Mouse (Mus musculus) lung, postnatal 0 days (tissue): ENCODE data around the gene Ehd1. TPM values are rescaled to one million over a fixed set of nuclear protein-coding genes. Genes with fewer than 3 reads are reported as not detected.
"Not testable (repeated sequence)": the region's sequence is repeated elsewhere in the genome, so short reads cannot be mapped to it uniquely, and the experiment has no call there.

Source experiments
- ATAC-seq: fragments of 200-750 bp; cut with Nextera tagmentation; 2 replicates; pipeline ENCODE4 v1.8.0; 2017; ENCODE audit warnings: moderate library complexity
- DNase-seq: peaks from one replicate; pipeline ENCODE4 v3.0.0-alpha.2; 2016; ENCODE audit warnings: low spot score
- H3K27ac ChIP-seq: fragments of 300-500 bp; sonication (generic); 2 replicates; pipeline ENCODE4 v1.5.1; 2014; ENCODE audit warnings: antibody characterized with exemption, mild to moderate bottlenecking, low read length, mixed read lengths
- H3K27me3 ChIP-seq: fragments of 300-500 bp; sonication (generic); replicated peaks from 2 replicates; pipeline ENCODE4 v1.6.1; 2014; ENCODE audit warnings: low read length, mixed read lengths; ENCODE audit not compliant: insufficient read depth
- H3K36me3 ChIP-seq: fragments of 300-500 bp; sonication (generic); 2 replicates; pipeline ENCODE4 v1.6.1; 2014; ENCODE audit warnings: low read length, mixed read lengths; ENCODE audit not compliant: insufficient read depth
- H3K4me1 ChIP-seq: fragments of 300-500 bp; sonication (generic); 2 replicates; pipeline ENCODE4 v1.6.1; 2014; ENCODE audit warnings: antibody characterized with exemption, low read depth, low read length, mixed read lengths; ENCODE audit not compliant: insufficient read depth
- H3K4me2 ChIP-seq: fragments of 300-500 bp; sonication (generic); replicated peaks from 2 replicates; pipeline ENCODE4 v1.6.1; 2014; ENCODE audit warnings: low read depth, mild to moderate bottlenecking, low read length, moderate library complexity, mixed read lengths
- H3K4me3 ChIP-seq: fragments of 300-500 bp; sonication (generic); 2 replicates; pipeline ENCODE4 v1.5.1; 2014; ENCODE audit warnings: low read depth, low read length
- H3K9ac ChIP-seq: fragments of 300-500 bp; sonication (generic); replicated peaks from 2 replicates; pipeline ENCODE4 v1.6.1; 2014; ENCODE audit warnings: low read depth, mild to moderate bottlenecking
- H3K9me3 ChIP-seq: fragments of 300-500 bp; sonication (generic); 2 replicates; pipeline ENCODE4 v1.6.1; 2016; ENCODE audit warnings: low read length, mixed read lengths
- CTCF ChIP-seq: IDR thresholded peaks from 2 replicates; pipeline ENCODE4 v1.5.1; 2016; ENCODE audit warnings: antibody characterized with exemption, mild to moderate bottlenecking
- EP300 ChIP-seq: IDR thresholded peaks from 2 replicates; pipeline ENCODE4 v1.6.1; 2016; ENCODE audit warnings: antibody characterized with exemption, mild to moderate bottlenecking, control low read depth
- WGBS: fragments of 180-500 bp; shearing (Covaris S2); extraction: QIAGEN DNeasy Blood & Tissue Kit; methylation state at CpG from one replicate; pipeline ENCODE4 v1.1.7; 2014; 5-methylcytosine and 5-hydroxymethylcytosine counted together
- polyA plus RNA-seq: library from polyadenylated mRNA; unstranded; fragments of >200 nt; fragmentation: Nextera tagmentation; extraction: Ambion mirVana; gene quantifications from 2 replicates; pipeline ENCODE4 v1.2.1, GENCODE M21; 2015

The Ehd1 gene
- polyA plus RNA-seq, 1 experiment from 2014 or later, result 115 TPM

GRCm38 (mm10) chr19:6306137-6306551 lies 29.6 kb downstream of the Ehd1 start, which contains the start of gene Cdc42bpg:
Gene Cdc42bpg (plus strand): TSS chr19:6306456.
- ATAC-seq (peak; percentile 80), DNase-seq (peak; percentile 95)
- no peak for TF ChIP-seq EP300
- TF ChIP-seq CTCF, result no peak
- H3K36me3 ChIP-seq, result 0 out of 2 replicates have a peak, but pooled peaks cover 1% of the 10 kb centered on the region
- H3K4me3 ChIP-seq, result peak within 1 kb of the TSS; percentile 62
- no peaks in the 10 kb centered on the region for H3K9me3 ChIP-seq
- peak within 1 kb of the TSS; percentile 60 for H3K9ac ChIP-seq
- 2% methylated on average over 25 of the region's 38 CpGs for WGBS
- peak within 1 kb of the TSS; percentile 90 for H3K27ac ChIP-seq
- no peaks in the 10 kb centered on the region for H3K27me3 ChIP-seq
- H3K4me1 ChIP-seq, result peaks cover 13% of the 10 kb centered on the region
- H3K4me2 ChIP-seq, result peak within 1 kb of the TSS; percentile 80

DNA sequence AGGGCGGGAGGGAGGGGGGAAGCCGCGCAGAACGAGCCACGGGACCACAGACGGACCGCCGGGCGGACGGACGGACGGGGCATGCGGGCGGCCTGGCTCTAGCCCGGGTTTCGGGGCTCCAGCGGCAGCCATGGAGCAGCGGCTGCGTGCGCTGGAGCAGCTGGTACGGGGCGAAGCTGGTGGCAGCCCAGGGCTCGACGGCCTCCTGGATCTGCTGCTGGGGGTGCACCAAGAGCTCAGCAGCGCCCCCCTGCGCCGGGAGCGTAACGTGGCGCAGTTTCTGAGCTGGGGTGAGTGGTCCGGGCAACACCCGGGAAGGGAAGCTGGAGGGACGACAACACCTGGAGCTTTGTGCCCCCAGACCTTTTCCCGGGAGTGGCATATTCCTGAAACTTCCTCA lies 30.1 kb downstream of the Ehd1 start:
- H3K27me3 ChIP-seq, result no peaks in the 10 kb centered on the region
- peak; percentile 94 for DNase-seq
- peak overlapping the region; percentile 62 for H3K4me3 ChIP-seq
- H3K27ac ChIP-seq, result peak overlapping the region; percentile 90
- H3K9me3 ChIP-seq, result no peaks in the 10 kb centered on the region
- WGBS, result 1% methylated on average over 31 of the region's 34 CpGs
- H3K9ac ChIP-seq, result peak overlapping the region; percentile 60
- ATAC-seq, result peak; percentile 68
- peak; percentile 90 for TF ChIP-seq CTCF
- TF ChIP-seq EP300, result no peak
- 0 out of 2 replicates have a peak, but pooled peaks cover 4% of the 10 kb centered on the region for H3K36me3 ChIP-seq
- peak overlapping the region; percentile 80 for H3K4me2 ChIP-seq
- peaks cover 13% of the 10 kb centered on the region for H3K4me1 ChIP-seq

DNA sequence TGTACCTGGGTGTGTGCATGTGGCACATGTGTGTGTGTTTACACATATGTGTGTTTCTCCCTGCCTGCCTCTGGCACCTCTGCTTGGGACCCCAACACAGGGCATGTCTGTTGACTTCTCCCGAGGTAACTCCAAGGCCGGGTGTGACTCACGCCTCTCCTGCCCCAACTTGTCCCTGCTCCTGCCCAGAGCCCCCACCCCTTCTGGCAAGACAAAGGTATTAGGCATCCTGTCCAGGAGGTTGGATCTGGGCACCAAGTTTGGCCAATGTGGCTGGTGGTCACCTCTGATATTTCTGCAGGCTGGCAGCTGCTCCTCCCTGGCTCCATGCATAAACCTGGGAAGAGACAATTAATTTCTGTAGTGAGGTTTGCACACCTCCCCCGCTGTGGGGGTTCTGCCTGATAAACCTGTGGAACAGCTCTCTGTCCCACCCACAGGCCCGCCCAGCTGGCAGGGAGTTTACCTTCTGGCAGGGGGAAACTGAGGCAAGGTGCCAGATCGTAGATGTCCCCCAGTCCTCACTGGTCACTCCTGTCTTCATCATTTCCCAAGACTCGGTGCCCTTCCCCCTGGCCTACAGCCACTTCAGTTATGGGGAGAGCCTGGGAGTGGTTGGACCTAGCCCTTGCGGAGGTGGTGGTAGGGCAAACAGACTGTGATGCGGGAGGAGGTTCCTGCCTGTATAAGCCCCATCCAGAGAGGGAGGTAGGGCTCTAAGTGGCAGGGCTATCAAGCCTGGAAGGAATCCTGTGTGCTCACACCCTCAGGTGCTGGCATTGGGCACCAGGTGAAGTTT lies 31.4 kb downstream of the Ehd1 start:
- peaks cover 5% of the 10 kb centered on the region for H3K4me1 ChIP-seq
- H3K27me3 ChIP-seq, result no peaks in the 10 kb centered on the region
- peaks cover 6% of the 10 kb centered on the region; the same call in 1 of the 2 replicates for H3K36me3 ChIP-seq
- DNase-seq (peak; percentile 93), ATAC-seq (peak; percentile 76)
- H3K4me2 ChIP-seq, result peak overlapping the region; percentile 80
- H3K9ac ChIP-seq, result no peak overlapping the region
- H3K27ac ChIP-seq, result peak overlapping the region; percentile 90
- no peaks in the 10 kb centered on the region for H3K9me3 ChIP-seq
- WGBS, result 58% methylated on average over 9 of the region's 9 CpGs
- no peak for TF ChIP-seq CTCF
- TF ChIP-seq EP300, result peak; percentile 42; the same call in 1 of the 2 replicates
- peak overlapping the region; percentile 62; the same call in 1 of the 2 replicates for H3K4me3 ChIP-seq

GRCm38 (mm10) chr19:6310181-6310580 lies 33.7 kb downstream of the Ehd1 start:
- no peak overlapping the region for H3K27ac ChIP-seq
- H3K4me2 ChIP-seq, result no peak overlapping the region
- DNase-seq (no peak), ATAC-seq (no peak)
- peaks cover 5% of the 10 kb centered on the region for H3K4me1 ChIP-seq
- H3K4me3 ChIP-seq, result no peak overlapping the region
- no peak overlapping the region for H3K9ac ChIP-seq
- no peaks in the 10 kb centered on the region for H3K9me3 ChIP-seq
- no peaks in the 10 kb centered on the region for H3K27me3 ChIP-seq
- no peak for TF ChIP-seq CTCF
- H3K36me3 ChIP-seq, result peaks cover 10% of the 10 kb centered on the region; the same call in 1 of the 2 replicates
- WGBS, result 93% methylated on average over 5 of the region's 5 CpGs

DNA sequence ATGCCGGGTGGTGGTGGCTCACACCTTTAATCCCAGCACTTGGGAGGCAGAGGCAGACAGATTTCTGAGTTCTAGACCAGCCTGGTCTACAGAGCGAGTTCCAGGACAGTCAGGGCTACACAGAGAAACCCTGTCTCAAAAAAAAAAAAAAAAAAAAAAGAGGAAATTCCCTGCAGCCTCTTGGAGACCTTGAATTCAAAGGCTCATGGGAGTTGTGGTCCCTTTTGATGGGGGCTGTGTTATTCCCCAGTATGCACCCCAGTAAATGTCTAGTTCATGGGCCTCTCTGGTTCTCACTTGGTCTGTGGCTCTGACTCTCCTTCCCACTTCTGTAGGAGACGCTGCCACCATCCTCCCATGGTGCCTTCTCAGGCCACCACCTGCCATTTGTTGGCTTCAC lies 35.3 kb downstream of the Ehd1 start:
- H3K4me3 ChIP-seq, H3K9ac ChIP-seq, ATAC-seq, DNase-seq, H3K9me3 ChIP-seq, H3K27ac ChIP-seq, H3K27me3 ChIP-seq, H3K4me1 ChIP-seq, H3K4me2 ChIP-seq: not testable (repeated sequence)
- 81% methylated on average over 3 of the region's 3 CpGs for WGBS
- peaks cover 23% of the 10 kb centered on the region; the same call in 1 of the 2 replicates for H3K36me3 ChIP-seq

DNA sequence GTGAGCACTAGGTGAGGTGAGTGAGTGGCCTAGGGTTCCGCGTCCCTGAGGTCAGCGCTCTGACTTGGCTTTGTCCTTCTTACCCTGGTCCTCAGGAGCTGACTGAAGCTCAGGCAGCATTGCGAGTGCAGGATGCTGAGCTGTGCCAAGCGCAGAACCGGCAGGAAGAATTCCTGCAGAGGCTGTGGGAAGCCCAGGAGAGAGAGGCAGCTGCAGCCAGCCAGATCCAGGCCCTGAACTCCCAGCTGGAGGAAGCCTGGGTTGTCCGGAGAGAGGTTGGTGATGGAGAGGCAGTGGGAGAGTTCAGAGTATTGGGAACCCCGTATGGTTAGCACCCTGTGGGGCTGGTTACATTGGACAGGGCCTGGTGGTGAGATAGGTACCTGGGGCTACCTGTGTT lies 37.3 kb downstream of the Ehd1 start:
- ATAC-seq (no peak), DNase-seq (no peak)
- no peak overlapping the region for H3K9ac ChIP-seq
- no peaks in the 10 kb centered on the region for H3K27me3 ChIP-seq
- peaks cover 1% of the 10 kb centered on the region; the same call in 1 of the 2 replicates for H3K4me1 ChIP-seq
- no peak overlapping the region for H3K4me2 ChIP-seq
- WGBS, result 81% methylated on average over 8 of the region's 8 CpGs
- H3K4me3 ChIP-seq, result no peak overlapping the region
- H3K9me3 ChIP-seq, result no peaks in the 10 kb centered on the region
- H3K27ac ChIP-seq, result peak overlapping the region; percentile 72
- TF ChIP-seq CTCF (no peak), EP300 (no peak)
- H3K36me3 ChIP-seq, result peaks cover 42% of the 10 kb centered on the region
